Mouse (Mus musculus): ENCODE data around the gene Map4. TPM values are rescaled to one million over a fixed set of nuclear protein-coding genes. Genes with fewer than 3 reads are reported as not detected.

The Map4 gene
- polyA plus RNA-seq, 1 experiment from 2014 or later = 7.7 TPM

GRCm38 (mm10) chr9:109902246-109902645 lies 29.0 kb upstream of the Map4 start:
- ATAC-seq (no peak), DNase-seq (no peak)
- Histone ChIP-seq H3K4me2 (ENCODE audit: low read depth, low read length) (no peak overlapping the region), H3K4me3 (ENCODE audit: low read depth, low read length) (no peak overlapping the region), H3K27ac (ENCODE audit: low read depth) (no peak overlapping the region), H3K9me3 (ENCODE audit: low read length) (no peaks in the 10 kb centered on the region), H3K4me1 (ENCODE audit: insufficient read depth) (0 out of 2 replicates have a peak, but pooled peaks cover 2% of the 10 kb centered on the region), H3K9ac (replicated peaks) (no peak overlapping the region), H3K27me3 (ENCODE audit: insufficient read depth, low read length) (no peaks in the 10 kb centered on the region), H3K36me3 (replicated peaks; ENCODE audit: insufficient read depth, low read length) (no peaks in the 10 kb centered on the region)
- WGBS (ENCODE audit: insufficient replicate concordance) = 82% methylated on average over 4 of the region's 4 CpGs
- no peak for TF ChIP-seq CTCF (IDR thresholded peaks at IDR 0.05; ENCODE audit: low read depth)
- no peak for TF ChIP-seq EP300 (IDR thresholded peaks at IDR 0.05; ENCODE audit: low read depth)

- H3K9ac ChIP-seq (replicated peaks) = no peak overlapping the region
- TF ChIP-seq CTCF (IDR thresholded peaks at IDR 0.05; ENCODE audit: low read depth) = no peak
- no peaks in the 10 kb centered on the region for H3K9me3 ChIP-seq (ENCODE audit: low read length)
- WGBS (ENCODE audit: insufficient replicate concordance) = 56% methylated on average over 5 of the region's 5 CpGs
- H3K4me3 ChIP-seq (ENCODE audit: low read depth, low read length) = no peak overlapping the region
- no peaks in the 10 kb centered on the region for H3K36me3 ChIP-seq (replicated peaks; ENCODE audit: insufficient read depth, low read length)
- no peak for DNase-seq
- H3K27ac ChIP-seq (ENCODE audit: low read depth) = no peak overlapping the region
- H3K27me3 ChIP-seq (ENCODE audit: insufficient read depth, low read length) = no peaks in the 10 kb centered on the region
- ATAC-seq = no peak
- H3K4me1 ChIP-seq (ENCODE audit: insufficient read depth) = 0 out of 2 replicates have a peak, but pooled peaks cover 2% of the 10 kb centered on the region
- H3K4me2 ChIP-seq (ENCODE audit: low read depth, low read length) = no peak overlapping the region
Measured at GRCm38 (mm10) chr9:109902740-109903139, 28.5 kb upstream of the Map4 start.

- H3K9ac ChIP-seq (replicated peaks) = no peak overlapping the region
- TF ChIP-seq CTCF (IDR thresholded peaks at IDR 0.05; ENCODE audit: low read depth) = no peak
- TF ChIP-seq EP300 (IDR thresholded peaks at IDR 0.05; ENCODE audit: low read depth) = no peak
- H3K4me3 ChIP-seq (ENCODE audit: low read depth, low read length) = no peak overlapping the region
- no peak overlapping the region for H3K27ac ChIP-seq (ENCODE audit: low read depth)
- H3K36me3 ChIP-seq (replicated peaks; ENCODE audit: insufficient read depth, low read length) = no peaks in the 10 kb centered on the region
- no peaks in the 10 kb centered on the region for H3K27me3 ChIP-seq (ENCODE audit: insufficient read depth, low read length)
- no peak for DNase-seq
- 52% methylated on average over 8 of the region's 8 CpGs for WGBS (ENCODE audit: insufficient replicate concordance)
- no peaks in the 10 kb centered on the region for H3K9me3 ChIP-seq (ENCODE audit: low read length)
- no peak overlapping the region for H3K4me2 ChIP-seq (ENCODE audit: low read depth, low read length)
- no peaks in the 10 kb centered on the region for H3K4me1 ChIP-seq (ENCODE audit: insufficient read depth)
- ATAC-seq = no peak
Measured at GRCm38 (mm10) chr9:109907300-109907699, 24.0 kb upstream of the Map4 start.

- Histone ChIP-seq H3K9ac (replicated peaks) (no peak overlapping the region), H3K27me3 (ENCODE audit: insufficient read depth, low read length) (no peaks in the 10 kb centered on the region), H3K27ac (ENCODE audit: low read depth) (no peak overlapping the region), H3K4me2 (ENCODE audit: low read depth, low read length) (no peak overlapping the region), H3K9me3 (ENCODE audit: low read length) (no peaks in the 10 kb centered on the region), H3K36me3 (replicated peaks; ENCODE audit: insufficient read depth, low read length) (no peaks in the 10 kb centered on the region), H3K4me1 (ENCODE audit: insufficient read depth) (no peaks in the 10 kb centered on the region), H3K4me3 (ENCODE audit: low read depth, low read length) (no peak overlapping the region)
- ATAC-seq = no peak; the same call in 1 of the 2 replicates
- DNase-seq = no peak
- 59% methylated on average over 6 of the region's 6 CpGs for WGBS (ENCODE audit: insufficient replicate concordance)
- TF ChIP-seq CTCF (IDR thresholded peaks at IDR 0.05; ENCODE audit: low read depth) (no peak), EP300 (IDR thresholded peaks at IDR 0.05; ENCODE audit: low read depth) (no peak)
Measured at GRCm38 (mm10) chr9:109907774-109908465, 23.3 kb upstream of the Map4 start.

GRCm38 (mm10) chr9:109909102-109909501 lies 22.2 kb upstream of the Map4 start:
- TF ChIP-seq CTCF (IDR thresholded peaks at IDR 0.05; ENCODE audit: low read depth) = no peak
- no peak for TF ChIP-seq EP300 (IDR thresholded peaks at IDR 0.05; ENCODE audit: low read depth)
- no peaks in the 10 kb centered on the region for H3K4me1 ChIP-seq (ENCODE audit: insufficient read depth)
- 71% methylated on average over 8 of the region's 8 CpGs for WGBS (ENCODE audit: insufficient replicate concordance)
- H3K4me3 ChIP-seq (ENCODE audit: low read depth, low read length) = no peak overlapping the region
- no peak for ATAC-seq
- DNase-seq = no peak
- no peaks in the 10 kb centered on the region for H3K9me3 ChIP-seq (ENCODE audit: low read length)
- no peaks in the 10 kb centered on the region for H3K27me3 ChIP-seq (ENCODE audit: insufficient read depth, low read length)
- no peak overlapping the region for H3K27ac ChIP-seq (ENCODE audit: low read depth)
- H3K4me2 ChIP-seq (ENCODE audit: low read depth, low read length) = no peak overlapping the region
- H3K36me3 ChIP-seq (replicated peaks; ENCODE audit: insufficient read depth, low read length) = no peaks in the 10 kb centered on the region
- no peak overlapping the region for H3K9ac ChIP-seq (replicated peaks)

GRCm38 (mm10) chr9:109909926-109910325 lies 21.3 kb upstream of the Map4 start:
- DNase-seq = no peak
- 77% methylated on average over 4 of the region's 4 CpGs for WGBS (ENCODE audit: insufficient replicate concordance)
- Histone ChIP-seq H3K9me3 (ENCODE audit: low read length) (no peaks in the 10 kb centered on the region), H3K9ac (replicated peaks) (no peak overlapping the region), H3K27me3 (ENCODE audit: insufficient read depth, low read length) (no peaks in the 10 kb centered on the region), H3K4me3 (ENCODE audit: low read depth, low read length) (no peak overlapping the region), H3K36me3 (replicated peaks; ENCODE audit: insufficient read depth, low read length) (no peaks in the 10 kb centered on the region), H3K27ac (ENCODE audit: low read depth) (no peak overlapping the region), H3K4me2 (ENCODE audit: low read depth, low read length) (no peak overlapping the region), H3K4me1 (ENCODE audit: insufficient read depth) (no peaks in the 10 kb centered on the region)
- ATAC-seq = no peak
- TF ChIP-seq CTCF (IDR thresholded peaks at IDR 0.05; ENCODE audit: low read depth) (no peak), EP300 (IDR thresholded peaks at IDR 0.05; ENCODE audit: low read depth) (no peak)

All from liver, postnatal 0 days (tissue).